Mouse (Mus musculus) intestine, embryonic 15.5 days (tissue): Measurements from ENCODE around the gene Rab3il1. TPM values are rescaled to one million over a fixed set of nuclear protein-coding genes. Genes with fewer than 3 reads are reported as not detected.
"Not testable (repeated sequence)": the region's sequence is repeated elsewhere in the genome, so short reads cannot be mapped to it uniquely, and the experiment has no call there.

Experiments used
- ATAC-seq: fragments of 200-750 bp; cut with Nextera tagmentation; 2 replicates; pipeline ENCODE4 v1.8.0; 2017; ENCODE audit warnings: moderate TSS enrichment, moderate library complexity
- H3K27ac ChIP-seq: fragments of 300-500 bp; sonication (generic); 2 replicates; pipeline ENCODE4 v1.5.1; 2015; ENCODE audit warnings: mild to moderate bottlenecking, inconsistent platforms
- H3K27me3 ChIP-seq: fragments of 300-500 bp; sonication (generic); replicated peaks from 2 replicates; pipeline ENCODE4 v1.6.1; 2015; ENCODE audit warnings: inconsistent platforms
- H3K36me3 ChIP-seq: fragments of 300-500 bp; sonication (generic); 2 replicates; pipeline ENCODE4 v1.6.1; 2015; ENCODE audit warnings: inconsistent platforms
- H3K4me1 ChIP-seq: fragments of 300-500 bp; sonication (generic); replicated peaks from 2 replicates; pipeline ENCODE4 v1.6.1; 2015; ENCODE audit warnings: inconsistent platforms
- H3K4me2 ChIP-seq: fragments of 300-500 bp; sonication (generic); replicated peaks from 2 replicates; pipeline ENCODE4 v1.6.1; 2015; ENCODE audit warnings: mild to moderate bottlenecking, inconsistent platforms
- H3K4me3 ChIP-seq: fragments of 300-500 bp; sonication (generic); replicated peaks from 2 replicates; pipeline ENCODE4 v1.5.1; 2015; ENCODE audit warnings: inconsistent platforms
- H3K9ac ChIP-seq: fragments of 300-500 bp; sonication (generic); 2 replicates; pipeline ENCODE4 v1.6.1; 2015; ENCODE audit warnings: inconsistent platforms
- H3K9me3 ChIP-seq: fragments of 300-500 bp; sonication (generic); 2 replicates; pipeline ENCODE4 v1.6.1; 2016; ENCODE audit warnings: inconsistent platforms
- WGBS: fragments of 180-500 bp; shearing (Covaris S2); methylation state at CpG from one replicate; pipeline ENCODE4 v1.1.7; 2015; 5-methylcytosine and 5-hydroxymethylcytosine counted together
- polyA plus RNA-seq: library from polyadenylated mRNA; unstranded; fragments of >200 nt; fragmentation: Nextera tagmentation; extraction: Ambion mirVana; gene quantifications from 2 replicates; pipeline ENCODE4 v1.2.1, GENCODE M21; 2015

Gene Rab3il1
- polyA plus RNA-seq, 1 experiment from 2014 or later, result 34.7 TPM

DNA sequence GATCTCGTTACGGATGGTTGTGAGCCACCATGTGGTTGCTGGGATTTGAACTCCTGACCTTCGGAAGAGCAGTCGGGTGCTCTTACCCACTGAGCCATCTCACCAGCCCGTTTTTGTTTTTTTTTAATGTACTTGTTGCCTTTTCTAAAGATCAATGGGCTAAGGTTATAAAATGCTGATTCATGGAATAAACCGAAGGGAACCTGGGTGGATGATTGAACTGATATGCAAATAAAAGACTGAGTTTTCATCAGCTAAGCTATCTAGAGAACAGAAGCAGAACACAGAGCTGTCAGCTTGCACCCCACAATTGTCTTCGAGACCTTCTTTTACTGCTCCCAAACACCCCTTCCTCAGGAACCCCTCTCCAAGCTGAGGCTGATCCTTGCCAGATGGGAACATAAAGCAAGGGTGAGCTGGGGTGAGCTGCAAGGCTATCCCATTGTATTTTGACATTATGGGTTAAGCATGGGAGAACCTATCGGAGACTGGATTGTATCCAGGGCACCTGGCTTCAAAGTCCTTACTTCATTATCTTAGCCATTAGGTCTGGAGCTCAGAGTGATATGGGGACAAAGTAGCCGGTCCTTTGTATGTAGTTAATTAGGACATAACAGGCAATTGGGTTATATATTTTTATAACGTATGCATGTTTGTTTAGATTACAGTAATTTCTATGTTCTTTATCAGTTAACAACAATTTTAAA lies 33.2 kb upstream of the Rab3il1 start:
- no peaks in the 10 kb centered on the region for H3K36me3 ChIP-seq
- H3K4me1 ChIP-seq, result peaks cover 9% of the 10 kb centered on the region; the same call in 1 of the 2 replicates
- H3K9ac ChIP-seq, result no peak overlapping the region
- H3K9me3 ChIP-seq, result no peaks in the 10 kb centered on the region
- 77% methylated on average over 10 of the region's 10 CpGs for WGBS
- no peak overlapping the region for H3K27ac ChIP-seq
- no peak overlapping the region for H3K4me3 ChIP-seq
- no peak for ATAC-seq
- no peak overlapping the region for H3K4me2 ChIP-seq
- H3K27me3 ChIP-seq, result no peaks in the 10 kb centered on the region

- H3K4me3 ChIP-seq, H3K27ac ChIP-seq, H3K9me3 ChIP-seq, H3K36me3 ChIP-seq, H3K4me1 ChIP-seq, H3K4me2 ChIP-seq, H3K27me3 ChIP-seq, H3K9ac ChIP-seq: not testable (repeated sequence)
- 45% methylated on average over 2 of the region's 2 CpGs for WGBS
- ATAC-seq, result peak; percentile 77
Observed at GRCm38 (mm10) chr19:9974853-9975252, 26.6 kb upstream of the Rab3il1 start.

GRCm38 (mm10) chr19:9977085-9977484 lies 24.4 kb upstream of the Rab3il1 start:
- peak overlapping the region; percentile 23; the same call in 1 of the 2 replicates for H3K4me2 ChIP-seq
- no peaks in the 10 kb centered on the region for H3K27me3 ChIP-seq
- ATAC-seq, result peak; percentile 65
- H3K27ac ChIP-seq, result peak overlapping the region; percentile 51; the same call in 1 of the 2 replicates
- no peaks in the 10 kb centered on the region for H3K9me3 ChIP-seq
- peaks cover 11% of the 10 kb centered on the region; the same call in 1 of the 2 replicates for H3K4me1 ChIP-seq
- no peak overlapping the region for H3K4me3 ChIP-seq
- no peak overlapping the region for H3K9ac ChIP-seq
- 51% methylated on average over 10 of the region's 10 CpGs for WGBS
- no peaks in the 10 kb centered on the region for H3K36me3 ChIP-seq

DNA sequence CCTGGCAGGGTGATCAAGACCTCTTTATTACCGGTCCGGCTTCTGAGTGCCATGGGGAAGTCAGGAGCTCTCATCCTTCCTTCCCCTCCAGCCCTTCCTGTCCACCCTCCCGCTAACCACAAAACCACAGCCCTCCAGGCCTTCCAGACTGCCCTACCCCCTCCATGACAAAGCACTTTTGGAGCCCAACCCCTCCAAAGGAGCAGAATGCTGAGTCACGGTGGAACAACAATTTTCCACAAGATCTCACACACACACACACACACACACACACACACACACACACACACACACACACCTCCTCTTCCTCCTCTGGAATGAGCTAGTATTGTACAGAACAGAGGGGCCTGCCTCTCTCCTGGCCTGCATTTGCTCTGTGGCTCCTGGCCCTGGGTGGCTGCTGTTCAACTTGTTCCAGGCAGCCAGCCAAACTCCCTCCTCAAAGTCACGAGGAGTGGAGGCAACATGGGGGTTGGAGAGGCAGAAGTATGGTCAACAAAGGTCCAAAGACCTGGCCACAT lies 23.0 kb upstream of the Rab3il1 start:
- H3K4me2 ChIP-seq, result no peak overlapping the region
- no peaks in the 10 kb centered on the region for H3K36me3 ChIP-seq
- no peaks in the 10 kb centered on the region for H3K27me3 ChIP-seq
- 56% methylated on average over 5 of the region's 5 CpGs for WGBS
- no peak overlapping the region for H3K27ac ChIP-seq
- H3K4me3 ChIP-seq, result no peak overlapping the region
- no peaks in the 10 kb centered on the region for H3K9me3 ChIP-seq
- H3K4me1 ChIP-seq, result peaks cover 11% of the 10 kb centered on the region; the same call in 1 of the 2 replicates
- no peak overlapping the region for H3K9ac ChIP-seq
- ATAC-seq, result no peak

DNA sequence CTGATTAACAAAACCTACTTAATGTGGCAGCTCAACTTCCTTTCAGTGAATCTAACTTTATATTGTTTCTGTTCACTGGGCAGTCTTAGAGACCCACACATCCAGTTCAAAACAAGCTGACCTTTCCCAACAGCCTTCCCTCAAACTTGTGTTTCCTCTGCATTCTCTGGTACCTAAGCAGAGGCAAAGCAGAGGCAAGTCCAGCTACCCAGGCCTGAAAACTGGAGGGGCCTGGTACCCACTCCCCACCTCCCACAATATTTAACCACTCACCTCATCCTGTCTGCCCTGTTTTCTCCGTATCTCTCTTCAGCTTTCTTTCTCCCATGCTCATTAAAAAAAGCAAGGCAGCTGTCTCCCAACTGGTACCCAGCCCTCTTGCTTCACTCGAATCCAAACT lies 22.3 kb upstream of the Rab3il1 start:
- H3K9me3 ChIP-seq, result no peaks in the 10 kb centered on the region
- H3K27me3 ChIP-seq, result no peaks in the 10 kb centered on the region
- no peak overlapping the region for H3K4me2 ChIP-seq
- H3K4me3 ChIP-seq, result no peak overlapping the region
- WGBS, result 78% methylated on average over 2 of the region's 2 CpGs
- no peak for ATAC-seq
- H3K36me3 ChIP-seq, result peaks cover 2% of the 10 kb centered on the region; the same call in 1 of the 2 replicates
- H3K9ac ChIP-seq, result no peak overlapping the region
- H3K27ac ChIP-seq, result no peak overlapping the region
- peaks cover 18% of the 10 kb centered on the region for H3K4me1 ChIP-seq

DNA sequence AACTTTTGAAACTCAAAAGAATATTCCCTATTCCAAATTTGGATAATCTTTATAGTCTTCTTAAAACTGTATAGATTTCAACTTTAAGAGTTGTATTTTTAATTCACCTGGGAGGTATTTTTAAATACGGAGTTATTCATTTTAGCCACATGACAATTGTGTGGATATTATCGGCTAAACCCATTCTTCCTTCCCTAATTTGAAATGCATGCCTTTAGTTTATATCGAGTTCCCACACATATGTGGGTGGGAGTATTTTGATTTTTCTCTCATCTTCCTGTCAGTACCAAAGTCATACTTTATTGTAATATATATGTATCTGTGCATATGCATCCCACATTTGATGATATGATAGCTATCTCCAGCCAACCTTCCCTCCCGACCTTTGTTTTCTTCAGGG lies 21.2 kb upstream of the Rab3il1 start, which contains the start of gene Fth1:
Fth1 (plus strand) TSS at position 341 of the 400 bp plus-strand sequence.
- no peak within 1 kb of the TSS for H3K27ac ChIP-seq
- H3K36me3 ChIP-seq, result peaks cover 8% of the 10 kb centered on the region; the same call in 1 of the 2 replicates
- 91% methylated on average over 4 of the region's 4 CpGs for WGBS
- no peaks in the 10 kb centered on the region for H3K27me3 ChIP-seq
- peaks cover 24% of the 10 kb centered on the region for H3K4me1 ChIP-seq
- ATAC-seq, result no peak
- no peak within 1 kb of the TSS for H3K4me3 ChIP-seq
- no peak within 1 kb of the TSS for H3K4me2 ChIP-seq
- H3K9me3 ChIP-seq, result no peaks in the 10 kb centered on the region
- H3K9ac ChIP-seq, result no peak within 1 kb of the TSS

GRCm38 (mm10) chr19:9981621-9982020 lies 19.8 kb upstream of the Rab3il1 start:
- H3K9ac ChIP-seq, result peak overlapping the region; percentile 55
- H3K4me1 ChIP-seq, result peaks cover 24% of the 10 kb centered on the region
- 67% methylated on average over 4 of the region's 4 CpGs for WGBS
- ATAC-seq, result no peak
- no peaks in the 10 kb centered on the region for H3K9me3 ChIP-seq
- no peaks in the 10 kb centered on the region for H3K27me3 ChIP-seq
- H3K4me3 ChIP-seq, result peak overlapping the region; percentile 83; the same call in 1 of the 2 replicates
- peaks cover 15% of the 10 kb centered on the region; the same call in 1 of the 2 replicates for H3K36me3 ChIP-seq
- H3K4me2 ChIP-seq, result peak overlapping the region; percentile 74
- peak overlapping the region; percentile 96 for H3K27ac ChIP-seq

GRCm38 (mm10) chr19:9982151-9982851 lies 19.2 kb upstream of the Rab3il1 start:
- H3K9ac ChIP-seq, result peak overlapping the region; percentile 91
- H3K27me3 ChIP-seq, result no peaks in the 10 kb centered on the region
- under 1% methylated on average over 59 of the region's 59 CpGs for WGBS
- H3K36me3 ChIP-seq, result peaks cover 15% of the 10 kb centered on the region; the same call in 1 of the 2 replicates
- peak overlapping the region; percentile 74 for H3K4me2 ChIP-seq
- no peaks in the 10 kb centered on the region for H3K9me3 ChIP-seq
- peak overlapping the region; percentile 83 for H3K4me3 ChIP-seq
- peak; percentile 99 for ATAC-seq
- peak overlapping the region; percentile 96 for H3K27ac ChIP-seq
- peaks cover 24% of the 10 kb centered on the region for H3K4me1 ChIP-seq

DNA sequence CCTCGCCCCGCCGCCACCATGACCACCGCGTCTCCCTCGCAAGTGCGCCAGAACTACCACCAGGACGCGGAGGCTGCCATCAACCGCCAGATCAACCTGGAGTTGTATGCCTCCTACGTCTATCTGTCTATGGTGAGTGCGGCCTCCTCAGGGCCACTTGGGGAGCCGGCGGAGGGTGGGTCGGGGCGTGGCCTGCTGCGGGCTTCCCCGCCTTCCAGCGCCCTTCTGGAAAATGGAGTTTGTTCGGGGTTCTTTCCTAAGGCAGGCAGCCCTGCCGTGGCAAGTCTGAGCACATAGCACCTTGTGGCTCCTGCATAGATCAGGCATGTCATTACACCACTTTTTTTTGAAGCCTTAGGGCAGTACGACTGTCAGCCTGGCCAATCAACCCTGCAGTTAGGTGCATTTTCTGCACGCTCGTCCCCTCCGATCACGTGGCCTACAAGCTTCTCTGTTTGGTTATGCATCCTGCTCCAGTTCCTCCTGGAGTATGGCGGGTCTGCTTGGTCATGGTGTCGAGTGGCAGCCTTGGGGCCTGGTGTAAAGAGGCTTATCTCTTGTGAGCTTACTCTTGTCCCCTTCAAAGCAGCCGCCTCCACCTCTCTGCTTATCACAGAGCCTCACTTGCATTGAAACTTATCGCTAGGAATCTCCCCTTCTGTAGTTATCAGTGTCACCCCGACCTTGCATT lies 18.5 kb upstream of the Rab3il1 start:
- no peaks in the 10 kb centered on the region for H3K27me3 ChIP-seq
- peak overlapping the region; percentile 83 for H3K4me3 ChIP-seq
- peak overlapping the region; percentile 71 for H3K4me2 ChIP-seq
- H3K9ac ChIP-seq, result peak overlapping the region; percentile 91
- H3K36me3 ChIP-seq, result peaks cover 15% of the 10 kb centered on the region; the same call in 1 of the 2 replicates
- H3K4me1 ChIP-seq, result peaks cover 24% of the 10 kb centered on the region
- peak overlapping the region; percentile 96 for H3K27ac ChIP-seq
- ATAC-seq, result peak; percentile 87
- no peaks in the 10 kb centered on the region for H3K9me3 ChIP-seq
- under 1% methylated on average over 31 of the region's 31 CpGs for WGBS

DNA sequence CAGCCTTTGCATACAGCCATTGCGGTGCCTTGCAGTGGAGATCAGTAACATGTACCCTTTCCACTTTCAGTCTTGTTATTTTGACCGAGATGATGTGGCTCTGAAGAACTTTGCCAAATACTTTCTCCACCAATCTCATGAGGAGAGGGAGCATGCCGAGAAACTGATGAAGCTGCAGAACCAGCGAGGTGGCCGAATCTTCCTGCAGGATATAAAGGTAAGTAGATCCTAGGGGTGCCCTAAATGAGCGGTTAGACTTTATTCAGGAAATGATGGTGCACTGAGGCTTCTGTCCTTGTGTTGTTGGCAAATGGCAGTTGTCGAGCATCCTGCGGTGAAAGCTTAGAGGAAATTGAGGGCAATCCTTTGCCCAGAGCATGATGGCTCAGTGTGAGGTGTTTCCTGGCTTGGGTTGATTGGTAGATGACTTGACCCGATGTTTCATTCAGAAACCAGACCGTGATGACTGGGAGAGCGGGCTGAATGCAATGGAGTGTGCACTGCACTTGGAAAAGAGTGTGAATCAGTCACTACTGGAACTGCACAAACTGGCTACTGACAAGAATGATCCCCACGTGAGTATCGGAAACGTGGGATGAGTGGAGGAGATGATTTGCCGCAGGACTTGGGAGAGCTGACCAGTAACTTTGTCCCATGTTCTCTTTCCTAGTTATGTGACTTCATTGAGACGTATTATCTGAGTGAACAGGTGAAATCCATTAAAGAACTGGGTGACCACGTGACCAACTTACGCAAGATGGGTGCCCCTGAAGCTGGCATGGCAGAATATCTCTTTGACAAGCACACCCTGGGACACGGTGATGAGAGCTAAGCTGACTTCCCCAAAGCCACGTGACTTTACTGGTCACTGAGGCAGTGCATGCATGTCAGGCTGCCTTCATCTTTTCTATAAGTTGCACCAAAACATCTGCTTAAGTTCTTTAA lies 17.1 kb upstream of the Rab3il1 start:
- WGBS, result 89% methylated on average over 20 of the region's 20 CpGs
- H3K9me3 ChIP-seq, result no peaks in the 10 kb centered on the region
- peaks cover 15% of the 10 kb centered on the region; the same call in 1 of the 2 replicates for H3K36me3 ChIP-seq
- H3K27me3 ChIP-seq, result no peaks in the 10 kb centered on the region
- H3K4me1 ChIP-seq, result peaks cover 17% of the 10 kb centered on the region
- peak overlapping the region; percentile 83 for H3K4me3 ChIP-seq
- H3K27ac ChIP-seq, result no peak overlapping the region
- no peak overlapping the region; the same call in 1 of the 2 replicates for H3K9ac ChIP-seq
- ATAC-seq, result no peak
- H3K4me2 ChIP-seq, result peak overlapping the region; percentile 71
